Mouse (Mus musculus) lung, postnatal 0 days (tissue): ENCODE data around the gene Itga9. TPM values are rescaled to one million over a fixed set of nuclear protein-coding genes. Genes with fewer than 3 reads are reported as not detected.

Source experiments
- ATAC-seq: fragments of 200-750 bp; cut with Nextera tagmentation; 2 replicates; pipeline ENCODE4 v1.8.0; 2017; ENCODE audit warnings: moderate library complexity
- DNase-seq: peaks from one replicate; pipeline ENCODE4 v3.0.0-alpha.2; 2016; ENCODE audit warnings: low spot score
- H3K27ac ChIP-seq: fragments of 300-500 bp; sonication (generic); 2 replicates; pipeline ENCODE4 v1.5.1; 2014; ENCODE audit warnings: antibody characterized with exemption, mild to moderate bottlenecking, low read length, mixed read lengths
- H3K27me3 ChIP-seq: fragments of 300-500 bp; sonication (generic); replicated peaks from 2 replicates; pipeline ENCODE4 v1.6.1; 2014; ENCODE audit warnings: low read length, mixed read lengths; ENCODE audit not compliant: insufficient read depth
- H3K36me3 ChIP-seq: fragments of 300-500 bp; sonication (generic); 2 replicates; pipeline ENCODE4 v1.6.1; 2014; ENCODE audit warnings: low read length, mixed read lengths; ENCODE audit not compliant: insufficient read depth
- H3K4me1 ChIP-seq: fragments of 300-500 bp; sonication (generic); 2 replicates; pipeline ENCODE4 v1.6.1; 2014; ENCODE audit warnings: antibody characterized with exemption, low read depth, low read length, mixed read lengths; ENCODE audit not compliant: insufficient read depth
- H3K4me2 ChIP-seq: fragments of 300-500 bp; sonication (generic); replicated peaks from 2 replicates; pipeline ENCODE4 v1.6.1; 2014; ENCODE audit warnings: low read depth, mild to moderate bottlenecking, low read length, moderate library complexity, mixed read lengths
- H3K4me3 ChIP-seq: fragments of 300-500 bp; sonication (generic); 2 replicates; pipeline ENCODE4 v1.5.1; 2014; ENCODE audit warnings: low read depth, low read length
- H3K9ac ChIP-seq: fragments of 300-500 bp; sonication (generic); replicated peaks from 2 replicates; pipeline ENCODE4 v1.6.1; 2014; ENCODE audit warnings: low read depth, mild to moderate bottlenecking
- H3K9me3 ChIP-seq: fragments of 300-500 bp; sonication (generic); 2 replicates; pipeline ENCODE4 v1.6.1; 2016; ENCODE audit warnings: low read length, mixed read lengths
- CTCF ChIP-seq: IDR thresholded peaks from 2 replicates; pipeline ENCODE4 v1.5.1; 2016; ENCODE audit warnings: antibody characterized with exemption, mild to moderate bottlenecking
- EP300 ChIP-seq: IDR thresholded peaks from 2 replicates; pipeline ENCODE4 v1.6.1; 2016; ENCODE audit warnings: antibody characterized with exemption, mild to moderate bottlenecking, control low read depth
- WGBS: fragments of 180-500 bp; shearing (Covaris S2); extraction: QIAGEN DNeasy Blood & Tissue Kit; methylation state at CpG from one replicate; pipeline ENCODE4 v1.1.7; 2014; 5-methylcytosine and 5-hydroxymethylcytosine counted together
- polyA plus RNA-seq: library from polyadenylated mRNA; unstranded; fragments of >200 nt; fragmentation: Nextera tagmentation; extraction: Ambion mirVana; gene quantifications from 2 replicates; pipeline ENCODE4 v1.2.1, GENCODE M21; 2015

The Itga9 gene
- polyA plus RNA-seq, 1 experiment from 2014 or later: 24.2 TPM

GRCm38 (mm10) chr9:118845003-118845402 is 238.5 kb downstream of the Itga9 start:
- Histone ChIP-seq H3K4me3 (no peak overlapping the region), H3K36me3 (no peaks in the 10 kb centered on the region), H3K9ac (no peak overlapping the region), H3K27ac (no peak overlapping the region), H3K27me3 (no peaks in the 10 kb centered on the region), H3K4me1 (no peaks in the 10 kb centered on the region), H3K4me2 (no peak overlapping the region), H3K9me3 (no peaks in the 10 kb centered on the region)
- no peak for ATAC-seq
- TF ChIP-seq CTCF (no peak), EP300 (no peak)
- WGBS: 74% methylated on average over 5 of the region's 5 CpGs
- DNase-seq: no peak

DNA sequence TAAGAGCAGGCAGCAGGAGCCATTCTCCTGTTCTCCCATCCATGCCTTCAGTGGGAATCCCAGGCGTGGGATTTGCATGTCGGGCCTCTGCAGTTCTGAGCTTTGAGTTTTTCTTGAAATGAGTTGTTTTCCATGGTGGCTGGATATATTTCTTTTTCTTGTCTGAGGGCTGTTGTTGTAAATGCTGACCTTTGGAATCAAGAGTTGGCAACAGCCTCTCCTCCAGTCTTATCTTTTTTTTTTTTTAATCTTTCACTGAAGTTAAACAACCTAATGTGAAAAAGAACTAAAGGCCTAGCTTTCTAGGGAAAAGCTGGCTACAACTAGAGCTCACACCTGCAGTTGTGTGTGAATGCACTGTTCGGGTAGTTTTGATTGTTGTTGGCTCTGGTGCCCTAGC is 240.3 kb downstream of the Itga9 start:
- TF ChIP-seq CTCF (no peak), EP300 (no peak)
- Histone ChIP-seq H3K4me3 (no peak overlapping the region), H3K9me3 (no peaks in the 10 kb centered on the region), H3K4me1 (no peaks in the 10 kb centered on the region), H3K27me3 (no peaks in the 10 kb centered on the region), H3K36me3 (0 out of 2 replicates have a peak, but pooled peaks cover 7% of the 10 kb centered on the region), H3K4me2 (no peak overlapping the region), H3K27ac (no peak overlapping the region), H3K9ac (no peak overlapping the region)
- ATAC-seq: no peak
- WGBS: 75% methylated on average over 3 of the region's 3 CpGs
- DNase-seq: no peak

- H3K4me2 ChIP-seq: no peak overlapping the region
- 41% methylated on average over 9 of the region's 9 CpGs for WGBS
- no peaks in the 10 kb centered on the region for H3K27me3 ChIP-seq
- no peak overlapping the region for H3K27ac ChIP-seq
- no peak overlapping the region for H3K4me3 ChIP-seq
- H3K9me3 ChIP-seq: no peaks in the 10 kb centered on the region
- H3K9ac ChIP-seq: no peak overlapping the region
- DNase-seq (no peak), ATAC-seq (no peak)
- H3K36me3 ChIP-seq: no peaks in the 10 kb centered on the region
- TF ChIP-seq CTCF: no peak
- TF ChIP-seq EP300: no peak
- no peaks in the 10 kb centered on the region for H3K4me1 ChIP-seq
Measured at GRCm38 (mm10) chr9:118856665-118857064, 250.2 kb downstream of the Itga9 start.

GRCm38 (mm10) chr9:118860613-118861141 is 254.2 kb downstream of the Itga9 start:
- DNase-seq: peak; percentile 28
- H3K9ac ChIP-seq: no peak overlapping the region
- no peak overlapping the region for H3K27ac ChIP-seq
- H3K4me3 ChIP-seq: no peak overlapping the region
- no peaks in the 10 kb centered on the region for H3K27me3 ChIP-seq
- no peaks in the 10 kb centered on the region for H3K36me3 ChIP-seq
- no peaks in the 10 kb centered on the region for H3K4me1 ChIP-seq
- no peaks in the 10 kb centered on the region for H3K9me3 ChIP-seq
- H3K4me2 ChIP-seq: no peak overlapping the region
- no peak for ATAC-seq
- 62% methylated on average over 12 of the region's 12 CpGs for WGBS
- TF ChIP-seq CTCF: no peak

GRCm38 (mm10) chr9:118862214-118862613 is 255.7 kb downstream of the Itga9 start:
- no peaks in the 10 kb centered on the region for H3K36me3 ChIP-seq
- no peaks in the 10 kb centered on the region for H3K27me3 ChIP-seq
- 0 out of 2 replicates have a peak overlapping the region, but pooled peaks have one; percentile 26 for H3K27ac ChIP-seq
- WGBS: 87% methylated on average over 12 of the region's 12 CpGs
- no peak overlapping the region for H3K4me3 ChIP-seq
- no peaks in the 10 kb centered on the region for H3K4me1 ChIP-seq
- TF ChIP-seq CTCF (no peak), EP300 (no peak)
- no peak overlapping the region for H3K4me2 ChIP-seq
- no peak overlapping the region for H3K9ac ChIP-seq
- DNase-seq (no peak), ATAC-seq (no peak)
- no peaks in the 10 kb centered on the region for H3K9me3 ChIP-seq

- ATAC-seq (peak; percentile 91), DNase-seq (peak; percentile 63)
- Histone ChIP-seq H3K4me3 (no peak overlapping the region), H3K9ac (no peak overlapping the region), H3K27me3 (no peaks in the 10 kb centered on the region), H3K4me2 (no peak overlapping the region), H3K4me1 (no peaks in the 10 kb centered on the region), H3K9me3 (no peaks in the 10 kb centered on the region), H3K27ac (0 out of 2 replicates have a peak overlapping the region, but pooled peaks have one; percentile 44), H3K36me3 (no peaks in the 10 kb centered on the region)
- no peak for TF ChIP-seq CTCF
- peak; percentile 64; the same call in 1 of the 2 replicates for TF ChIP-seq EP300
- WGBS: 37% methylated on average over 9 of the region's 9 CpGs
Measured at GRCm38 (mm10) chr9:118862852-118863260, 256.4 kb downstream of the Itga9 start.

DNA sequence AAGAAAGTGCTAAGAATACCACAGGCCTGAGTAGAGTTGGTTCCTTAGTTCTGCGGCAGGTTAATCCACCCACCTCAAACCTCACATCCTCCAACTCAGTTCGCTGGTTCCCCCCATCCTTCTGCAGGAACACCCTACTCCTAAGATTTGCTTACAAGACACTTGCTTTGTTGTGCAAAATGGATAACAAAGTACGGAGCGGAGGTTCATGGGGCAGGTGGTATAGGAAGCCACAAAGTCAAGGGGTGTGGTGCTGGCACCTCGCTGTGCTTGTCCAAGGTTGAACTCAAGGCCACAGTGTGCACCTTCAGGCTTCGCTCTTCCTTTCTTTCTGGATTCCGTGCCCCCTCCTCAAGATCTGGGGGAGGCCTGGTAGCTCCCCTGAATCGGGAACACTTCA is 257.0 kb downstream of the Itga9 start:
- no peak for DNase-seq
- H3K9ac ChIP-seq: no peak overlapping the region
- TF ChIP-seq EP300 (no peak), CTCF (no peak)
- H3K36me3 ChIP-seq: no peaks in the 10 kb centered on the region
- WGBS: 95% methylated on average over 8 of the region's 8 CpGs
- ATAC-seq: no peak
- no peak overlapping the region for H3K4me3 ChIP-seq
- H3K27me3 ChIP-seq: no peaks in the 10 kb centered on the region
- H3K9me3 ChIP-seq: no peaks in the 10 kb centered on the region
- no peak overlapping the region for H3K27ac ChIP-seq
- no peak overlapping the region for H3K4me2 ChIP-seq
- H3K4me1 ChIP-seq: no peaks in the 10 kb centered on the region
